Mouse (Mus musculus) small intestine, adult 2 months (tissue): Measurements from ENCODE around the gene Bdh2. TPM values are rescaled to one million over a fixed set of nuclear protein-coding genes. Genes with fewer than 3 reads are reported as not detected.

Source experiments
- H3K27ac ChIP-seq: fragments of 200-500 bp; 2 replicates; pipeline ENCODE4 v1.5.1; 2012; ENCODE audit warnings: low read depth, low read length, control low read depth, inconsistent platforms; ENCODE audit not compliant: insufficient read depth
- H3K27me3 ChIP-seq: fragments of 200-500 bp; 2 replicates; pipeline ENCODE4 v1.6.1; 2012; ENCODE audit warnings: mild to moderate bottlenecking, moderate library complexity, low read length, inconsistent platforms; ENCODE audit not compliant: control insufficient read depth, insufficient read depth
- H3K36me3 ChIP-seq: fragments of 200-500 bp; 2 replicates; pipeline ENCODE4 v1.6.1; 2012; ENCODE audit warnings: mild to moderate bottlenecking, low read length, control low read depth, inconsistent platforms; ENCODE audit not compliant: control insufficient read depth, insufficient read depth
- H3K4me1 ChIP-seq: fragments of 200-500 bp; 2 replicates; pipeline ENCODE4 v1.6.1; 2012; ENCODE audit warnings: low read length, inconsistent platforms, mixed read lengths; ENCODE audit not compliant: control insufficient read depth, insufficient read depth, insufficient read length
- H3K4me3 ChIP-seq: fragments of 200-500 bp; 2 replicates; pipeline ENCODE4 v1.5.1; 2012; ENCODE audit warnings: low read depth, mild to moderate bottlenecking, control low read depth, inconsistent platforms, low read length, moderate library complexity
- CTCF ChIP-seq: fragments of 200-500 bp; IDR thresholded peaks from 2 replicates; pipeline ENCODE4 v1.5.1; 2012; ENCODE audit warnings: low read depth, mild to moderate bottlenecking, control low read depth, inconsistent platforms, low read length, moderate library complexity, mixed read lengths; ENCODE audit not compliant: insufficient replicate concordance, insufficient read length; ENCODE audit errors: extremely low read depth
- POLR2A ChIP-seq: fragments of 200-500 bp; IDR thresholded peaks from 2 replicates; pipeline ENCODE4 v1.6.1; 2012; ENCODE audit warnings: low read depth, mild to moderate bottlenecking, control low read depth, inconsistent platforms, low read length, moderate library complexity
- WGBS: fragments of 180-500 bp; shearing (Covaris S2); methylation state at CpG from one replicate; pipeline ENCODE4 v1.1.7; 2018; 5-methylcytosine and 5-hydroxymethylcytosine counted together
- polyA plus RNA-seq: library from polyadenylated mRNA; depleted of rRNA; stranded (reverse); fragments of >200 nt; gene quantifications from 2 replicates; pipeline ENCODE4 v1.2.3, GENCODE M21; 2012

The Bdh2 gene
- polyA plus RNA-seq, 1 experiment: 0.77 TPM

GRCm38 (mm10) chr3:135312916-135313491, 32.0 kb downstream of the Bdh2 start:
- TF ChIP-seq CTCF: no peak
- TF ChIP-seq POLR2A: no peak
- 34% methylated on average over 2 of the region's 2 CpGs for WGBS
- Histone ChIP-seq H3K4me1 (no peaks in the 10 kb centered on the region), H3K27ac (no peak overlapping the region), H3K4me3 (no peak overlapping the region), H3K27me3 (peaks cover 4% of the 10 kb centered on the region; the same call in 1 of the 2 replicates), H3K36me3 (no peaks in the 10 kb centered on the region)

- H3K27me3 ChIP-seq: no peaks in the 10 kb centered on the region
- no peaks in the 10 kb centered on the region for H3K36me3 ChIP-seq
- TF ChIP-seq POLR2A: no peak
- TF ChIP-seq CTCF: no peak
- WGBS: 86% methylated on average over 2 of the region's 2 CpGs
- no peak overlapping the region for H3K27ac ChIP-seq
- H3K4me3 ChIP-seq: no peak overlapping the region
- H3K4me1 ChIP-seq: no peaks in the 10 kb centered on the region
Measured at GRCm38 (mm10) chr3:135313727-135314126, 32.7 kb downstream of the Bdh2 start.

- Histone ChIP-seq H3K4me1 (no peaks in the 10 kb centered on the region), H3K27ac (no peak overlapping the region), H3K36me3 (no peaks in the 10 kb centered on the region), H3K4me3 (no peak overlapping the region), H3K27me3 (no peaks in the 10 kb centered on the region)
- 53% methylated on average over 2 of the region's 2 CpGs for WGBS
- TF ChIP-seq POLR2A (no peak), CTCF (no peak)
Measured at GRCm38 (mm10) chr3:135314811-135315210, 33.8 kb downstream of the Bdh2 start.

- H3K27ac ChIP-seq: no peak overlapping the region
- TF ChIP-seq CTCF (peak; percentile 21; the same call in 1 of the 2 replicates), POLR2A (no peak)
- WGBS: 88% methylated on average over 9 of the region's 9 CpGs
Measured at GRCm38 (mm10) chr3:135315720-135316425, 34.9 kb downstream of the Bdh2 start.

GRCm38 (mm10) chr3:135318331-135318730, 37.3 kb downstream of the Bdh2 start:
- Histone ChIP-seq H3K27ac (no peak overlapping the region), H3K27me3 (no peaks in the 10 kb centered on the region), H3K4me3 (no peak overlapping the region), H3K36me3 (no peaks in the 10 kb centered on the region), H3K4me1 (no peaks in the 10 kb centered on the region)
- no peak for TF ChIP-seq POLR2A
- TF ChIP-seq CTCF: no peak
- 80% methylated on average over 11 of the region's 11 CpGs for WGBS

More at GRCm38 (mm10) chr3:135315720-135316425, 34.9 kb downstream of the Bdh2 start:
- no peak overlapping the region for H3K4me3 ChIP-seq
- H3K4me1 ChIP-seq: no peaks in the 10 kb centered on the region
- no peaks in the 10 kb centered on the region for H3K27me3 ChIP-seq
- H3K36me3 ChIP-seq: no peaks in the 10 kb centered on the region

GRCm38 (mm10) chr3:135324354-135324753, 43.3 kb downstream of the Bdh2 start:
- 44% methylated on average over 6 of the region's 6 CpGs for WGBS
- Histone ChIP-seq H3K27ac (no peak overlapping the region), H3K36me3 (no peaks in the 10 kb centered on the region), H3K4me3 (no peak overlapping the region), H3K27me3 (no peaks in the 10 kb centered on the region), H3K4me1 (no peaks in the 10 kb centered on the region)
- TF ChIP-seq CTCF: no peak

GRCm38 (mm10) chr3:135327176-135327575, 46.2 kb downstream of the Bdh2 start:
- WGBS: 66% methylated on average over 6 of the region's 6 CpGs
- TF ChIP-seq POLR2A: no peak
- TF ChIP-seq CTCF: no peak
- H3K4me1 ChIP-seq: no peaks in the 10 kb centered on the region
- no peak overlapping the region for H3K4me3 ChIP-seq
- H3K27me3 ChIP-seq: no peaks in the 10 kb centered on the region
- H3K27ac ChIP-seq: no peak overlapping the region
- no peaks in the 10 kb centered on the region for H3K36me3 ChIP-seq
